In the genomic region with DNA sequence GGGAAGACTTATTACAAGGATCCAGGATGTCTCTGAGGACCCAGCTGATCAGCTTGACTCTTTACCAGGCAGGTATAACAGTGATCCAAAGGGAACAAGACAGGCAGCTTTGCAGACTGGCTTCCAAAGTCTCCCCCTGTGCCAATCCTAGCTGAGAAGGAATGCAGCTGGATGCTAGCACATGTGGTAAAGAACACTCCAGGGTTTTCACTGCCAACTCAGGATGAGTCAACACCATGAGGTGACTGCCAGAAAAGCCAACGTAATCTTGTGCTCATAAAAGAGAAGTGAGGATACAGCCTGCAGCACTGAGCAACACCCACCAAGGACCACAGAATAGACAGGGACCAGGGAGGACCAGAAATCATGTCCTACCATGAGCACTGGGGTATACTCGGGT, we compare ENCODE assay signal across 10 mouse cellular contexts.
DNase-seq lines count a peak whose midpoint lies in the region; ATAC-seq and TF ChIP-seq lines count a peak whose summit lies in the region.
"Had no signal": no experiment of that assay in that cellular context is flagged by ENCODE, and none has a peak within 500 bp of the region (broad histone marks: within the 10 kb centered on the region; RNA-seq: fewer than 3 reads in every experiment).

No protein-coding gene starts in this region.

- H3K36me3 ChIP-seq in forebrain, postnatal 0 days (ENCODE audit: insufficient read depth) = no peaks in the 10 kb centered on the region
- no peaks in the 10 kb centered on the region for H3K36me3 ChIP-seq in forebrain, embryonic 10.5 days (replicated peaks)
- no peaks in the 10 kb centered on the region for H3K36me3 ChIP-seq in intestine, embryonic 16.5 days (ENCODE audit: control insufficient read depth, insufficient read depth, low read length)
- H3K36me3 ChIP-seq in neural tube, embryonic 15.5 days = no peaks in the 10 kb centered on the region

- no peak overlapping the region for H3K4me2 ChIP-seq in forebrain, postnatal 0 days (ENCODE audit: low read depth)
- no peak overlapping the region for H3K4me2 ChIP-seq in intestine, embryonic 16.5 days (ENCODE audit: low read depth, low read length)
- H3K4me2 ChIP-seq in neural tube, embryonic 15.5 days = no peak overlapping the region

- H3K9me3 ChIP-seq in forebrain, postnatal 0 days (ENCODE audit: low read length) = no peaks in the 10 kb centered on the region
- H3K9me3 ChIP-seq in forebrain, embryonic 10.5 days = no peaks in the 10 kb centered on the region
- H3K9me3 ChIP-seq in intestine, embryonic 16.5 days (ENCODE audit: control insufficient read depth, low read length) = no peaks in the 10 kb centered on the region
- H3K9me3 ChIP-seq in neural tube, embryonic 15.5 days (replicated peaks) = no peaks in the 10 kb centered on the region

- no peak overlapping the region for H3K4me3 ChIP-seq in forebrain, postnatal 0 days (ENCODE audit: low read depth, low read length)
- H3K4me3 ChIP-seq in forebrain, embryonic 10.5 days = no peak overlapping the region
- no peak overlapping the region for H3K4me3 ChIP-seq in intestine, embryonic 16.5 days (ENCODE audit: low read length)
- H3K4me3 ChIP-seq in neural tube, embryonic 15.5 days (replicated peaks) = no peak overlapping the region

- peak; percentile 3 for DNase-seq in forebrain, postnatal 0 days
- no peak for DNase-seq in forebrain, embryonic 10.5 days (ENCODE audit: extremely low spot score, low spot score)
- DNase-seq in urinary bladder, postnatal 36 days (ENCODE audit: low spot score in 2 of 2) = peak; percentile 31 to 53
- DNase-seq in urinary bladder, postnatal 10 days (ENCODE audit: low spot score) = no peak
- peak; percentile 31 to 71 for DNase-seq in left cerebral cortex, adult 9 months (ENCODE audit: low spot score in 2 of 2)
- no peak for DNase-seq in c-Kit-positive CD71-positive TER-119-positive erythroid progenitor cells, embryonic 14.5 days (ENCODE audit: low spot score)

- WGBS in forebrain, postnatal 0 days = 57% methylated on average over 2 of the region's 2 CpGs
- WGBS in forebrain, embryonic 10.5 days = 74% methylated on average over 2 of the region's 2 CpGs
- WGBS in intestine, embryonic 16.5 days = 61% methylated on average over 2 of the region's 2 CpGs
- 76% methylated on average over 2 of the region's 2 CpGs for WGBS in neural tube, embryonic 15.5 days

- no peak for ATAC-seq in forebrain, postnatal 0 days
- no peak for ATAC-seq in intestine, embryonic 16.5 days
- no peak for ATAC-seq in neural tube, embryonic 15.5 days (ENCODE audit: low FRiP score)

- no peak overlapping the region for H3K9ac ChIP-seq in forebrain, postnatal 0 days
- no peak overlapping the region for H3K9ac ChIP-seq in intestine, embryonic 16.5 days (ENCODE audit: low read depth, low read length)
- no peak overlapping the region for H3K9ac ChIP-seq in neural tube, embryonic 15.5 days (replicated peaks)

- no peaks in the 10 kb centered on the region for H3K27me3 ChIP-seq in forebrain, postnatal 0 days (ENCODE audit: insufficient read depth, low read length)
- peaks cover 6% of the 10 kb centered on the region; the same call in 1 of the 2 replicates for H3K27me3 ChIP-seq in forebrain, embryonic 10.5 days (ENCODE audit: poor library complexity, severe bottlenecking)
- no peaks in the 10 kb centered on the region for H3K27me3 ChIP-seq in intestine, embryonic 16.5 days (replicated peaks; ENCODE audit: control insufficient read depth, insufficient read depth, low read length)
- H3K27me3 ChIP-seq in neural tube, embryonic 15.5 days (replicated peaks) = no peaks in the 10 kb centered on the region

- H3K27ac ChIP-seq in forebrain, postnatal 0 days (ENCODE audit: low read depth, low read length) = no peak overlapping the region
- no peak overlapping the region for H3K27ac ChIP-seq in forebrain, embryonic 10.5 days
- no peak overlapping the region for H3K27ac ChIP-seq in intestine, embryonic 16.5 days (ENCODE audit: low read length)
- H3K27ac ChIP-seq in neural tube, embryonic 15.5 days (replicated peaks) = no peak overlapping the region
- H3K27ac ChIP-seq: kidney, postnatal 0 days; macrophage had no signal

- TF ChIP-seq CTCF in forebrain, postnatal 0 days (IDR thresholded peaks at IDR 0.05; ENCODE audit: low read depth) = no peak

- no peaks in the 10 kb centered on the region for H3K4me1 ChIP-seq in forebrain, postnatal 0 days (ENCODE audit: insufficient read depth)
- H3K4me1 ChIP-seq in forebrain, embryonic 10.5 days = no peaks in the 10 kb centered on the region
- H3K4me1 ChIP-seq in intestine, embryonic 16.5 days (ENCODE audit: control insufficient read depth, insufficient read depth, low read length) = no peaks in the 10 kb centered on the region
- H3K4me1 ChIP-seq in neural tube, embryonic 15.5 days = no peaks in the 10 kb centered on the region

Comparison
In these comparisons a context has a peak if more than half of its experiments do, and no peak if none do; other contexts are left out.
1. DNase-seq: peak in forebrain, postnatal 0 days (single experiment), urinary bladder, postnatal 36 days (2 of 2) and left cerebral cortex, adult 9 months (2 of 2); none in forebrain, embryonic 10.5 days (single experiment), urinary bladder, postnatal 10 days (single experiment) and c-Kit-positive CD71-positive TER-119-positive erythroid progenitor cells, embryonic 14.5 days (single experiment).